Mouse (Mus musculus): ENCODE measurements around the gene Rplp1. TPM values are rescaled to one million over a fixed set of nuclear protein-coding genes. Genes with fewer than 3 reads are reported as not detected.

The Rplp1 gene
- polyA plus RNA-seq, 1 experiment from 2014 or later = 859 TPM

- 43% methylated on average over 11 of the region's 11 CpGs for WGBS
- H3K4me2 ChIP-seq (replicated peaks) = no peak overlapping the region
Observed at GRCm38 (mm10) chr9:61887661-61888379, 26.5 kb downstream of the Rplp1 start.

GRCm38 (mm10) chr9:61885964-61886363 is 28.4 kb downstream of the Rplp1 start:
- ATAC-seq (replicated peaks) = no peak
- no peaks in the 10 kb centered on the region for H3K27me3 ChIP-seq
- H3K27ac ChIP-seq (replicated peaks) = no peak overlapping the region
- H3K36me3 ChIP-seq = no peaks in the 10 kb centered on the region
- no peak overlapping the region for H3K4me2 ChIP-seq (replicated peaks)
- H3K9me3 ChIP-seq = no peaks in the 10 kb centered on the region
- H3K9ac ChIP-seq (replicated peaks) = no peak overlapping the region
- H3K4me3 ChIP-seq = no peak overlapping the region
- peaks cover 23% of the 10 kb centered on the region for H3K4me1 ChIP-seq
- 93% methylated on average over 7 of the region's 7 CpGs for WGBS

More at GRCm38 (mm10) chr9:61887661-61888379, 26.5 kb downstream of the Rplp1 start:
- Histone ChIP-seq H3K27me3 (no peaks in the 10 kb centered on the region), H3K36me3 (no peaks in the 10 kb centered on the region), H3K4me1 (peaks cover 23% of the 10 kb centered on the region), H3K9ac (replicated peaks) (no peak overlapping the region), H3K4me3 (no peak overlapping the region), H3K9me3 (no peaks in the 10 kb centered on the region), H3K27ac (replicated peaks) (no peak overlapping the region)
- 0 out of 2 replicates have a peak, but pooled peaks have one; percentile 53 for ATAC-seq (replicated peaks)

GRCm38 (mm10) chr9:61884936-61885335 is 29.4 kb downstream of the Rplp1 start:
- 51% methylated on average over 13 of the region's 13 CpGs for WGBS
- Histone ChIP-seq H3K27ac (replicated peaks) (peak overlapping the region; percentile 29; the same call in 1 of the 2 replicates), H3K4me3 (no peak overlapping the region), H3K4me2 (replicated peaks) (no peak overlapping the region), H3K36me3 (no peaks in the 10 kb centered on the region), H3K27me3 (no peaks in the 10 kb centered on the region), H3K9me3 (no peaks in the 10 kb centered on the region), H3K9ac (replicated peaks) (no peak overlapping the region), H3K4me1 (peaks cover 23% of the 10 kb centered on the region)
- ATAC-seq (replicated peaks) = no peak

- no peaks in the 10 kb centered on the region for H3K36me3 ChIP-seq
- no peak overlapping the region for H3K4me3 ChIP-seq
- H3K4me2 ChIP-seq (replicated peaks) = no peak overlapping the region
- 68% methylated on average over 7 of the region's 7 CpGs for WGBS
- no peaks in the 10 kb centered on the region for H3K27me3 ChIP-seq
- peak overlapping the region; percentile 29; the same call in 1 of the 2 replicates for H3K27ac ChIP-seq (replicated peaks)
- no peak overlapping the region for H3K9ac ChIP-seq (replicated peaks)
- H3K4me1 ChIP-seq = peaks cover 20% of the 10 kb centered on the region
- ATAC-seq (replicated peaks) = no peak
- H3K9me3 ChIP-seq = no peaks in the 10 kb centered on the region
Observed at GRCm38 (mm10) chr9:61884375-61884774, 30.0 kb downstream of the Rplp1 start.

GRCm38 (mm10) chr9:61882179-61882578 is 32.2 kb downstream of the Rplp1 start:
- ATAC-seq (replicated peaks) = no peak

GRCm38 (mm10) chr9:61878889-61879288 is 35.5 kb downstream of the Rplp1 start:
- Histone ChIP-seq H3K27ac (replicated peaks) (peak overlapping the region; percentile 59; the same call in 1 of the 2 replicates), H3K36me3 (no peaks in the 10 kb centered on the region), H3K4me1 (peaks cover 40% of the 10 kb centered on the region), H3K4me2 (replicated peaks) (no peak overlapping the region), H3K4me3 (no peak overlapping the region), H3K27me3 (no peaks in the 10 kb centered on the region), H3K9me3 (no peaks in the 10 kb centered on the region), H3K9ac (replicated peaks) (no peak overlapping the region)
- 16% methylated on average over 2 of the region's 2 CpGs for whole genome bisulfite sequencing
- 0 out of 2 replicates have a peak, but pooled peaks have one; percentile 42 for ATAC-seq (replicated peaks)

More at GRCm38 (mm10) chr9:61882179-61882578, 32.2 kb downstream of the Rplp1 start:
- Histone ChIP-seq H3K36me3 (no peaks in the 10 kb centered on the region), H3K9ac (replicated peaks) (no peak overlapping the region), H3K27ac (replicated peaks) (no peak overlapping the region), H3K4me2 (replicated peaks) (no peak overlapping the region), H3K9me3 (no peaks in the 10 kb centered on the region), H3K4me1 (peaks cover 29% of the 10 kb centered on the region), H3K27me3 (no peaks in the 10 kb centered on the region), H3K4me3 (no peak overlapping the region)
- 77% methylated on average over 3 of the region's 3 CpGs for WGBS

GRCm38 (mm10) chr9:61877373-61878112 is 36.8 kb downstream of the Rplp1 start:
- Histone ChIP-seq H3K4me3 (no peak overlapping the region), H3K4me2 (replicated peaks) (no peak overlapping the region), H3K36me3 (no peaks in the 10 kb centered on the region), H3K27me3 (no peaks in the 10 kb centered on the region), H3K4me1 (peaks cover 51% of the 10 kb centered on the region), H3K9me3 (no peaks in the 10 kb centered on the region), H3K9ac (replicated peaks) (no peak overlapping the region), H3K27ac (replicated peaks) (peak overlapping the region; percentile 59)
- no peak for ATAC-seq (replicated peaks)
- 4% methylated on average over 22 of the region's 22 CpGs for WGBS

- no peak overlapping the region for H3K4me2 ChIP-seq (replicated peaks)
- no peaks in the 10 kb centered on the region for H3K9me3 ChIP-seq
- peaks cover 58% of the 10 kb centered on the region for H3K4me1 ChIP-seq
- H3K36me3 ChIP-seq = no peaks in the 10 kb centered on the region
- H3K4me3 ChIP-seq = no peak overlapping the region
- no peak overlapping the region for H3K9ac ChIP-seq (replicated peaks)
- H3K27ac ChIP-seq (replicated peaks) = peak overlapping the region; percentile 91
- no peaks in the 10 kb centered on the region for H3K27me3 ChIP-seq
- ATAC-seq (replicated peaks) = no peak
- WGBS = 24% methylated on average over 8 of the region's 8 CpGs
Observed at GRCm38 (mm10) chr9:61873325-61873724, 41.0 kb downstream of the Rplp1 start.

- 9% methylated on average over 8 of the region's 8 CpGs for WGBS
- peaks cover 55% of the 10 kb centered on the region for H3K4me1 ChIP-seq
Observed at GRCm38 (mm10) chr9:61872246-61872941, 41.9 kb downstream of the Rplp1 start.

GRCm38 (mm10) chr9:61871839-61872238 is 42.5 kb downstream of the Rplp1 start:
- H3K27me3 ChIP-seq = no peaks in the 10 kb centered on the region
- no peak overlapping the region for H3K9ac ChIP-seq (replicated peaks)
- H3K9me3 ChIP-seq = no peaks in the 10 kb centered on the region
- no peak overlapping the region for H3K4me3 ChIP-seq
- 15% methylated on average over 6 of the region's 6 CpGs for WGBS
- no peaks in the 10 kb centered on the region for H3K36me3 ChIP-seq
- H3K27ac ChIP-seq (replicated peaks) = peak overlapping the region; percentile 91
- ATAC-seq (replicated peaks) = peak; percentile 53
- peaks cover 53% of the 10 kb centered on the region for H3K4me1 ChIP-seq
- no peak overlapping the region; the same call in 1 of the 2 replicates for H3K4me2 ChIP-seq (replicated peaks)

More at GRCm38 (mm10) chr9:61872246-61872941, 41.9 kb downstream of the Rplp1 start:
- H3K4me2 ChIP-seq (replicated peaks) = no peak overlapping the region; the same call in 1 of the 2 replicates
- H3K9ac ChIP-seq (replicated peaks) = no peak overlapping the region
- no peaks in the 10 kb centered on the region for H3K27me3 ChIP-seq
- no peaks in the 10 kb centered on the region for H3K9me3 ChIP-seq
- H3K27ac ChIP-seq (replicated peaks) = peak overlapping the region; percentile 91
- H3K36me3 ChIP-seq = no peaks in the 10 kb centered on the region
- ATAC-seq (replicated peaks) = peak; percentile 97
- no peak overlapping the region for H3K4me3 ChIP-seq

- Histone ChIP-seq H3K9me3 (no peaks in the 10 kb centered on the region), H3K36me3 (no peaks in the 10 kb centered on the region), H3K9ac (replicated peaks) (no peak overlapping the region)
Observed at GRCm38 (mm10) chr9:61867659-61868058, 46.7 kb downstream of the Rplp1 start.

More at GRCm38 (mm10) chr9:61867659-61868058, 46.7 kb downstream of the Rplp1 start:
- no peak overlapping the region for H3K4me3 ChIP-seq
- H3K27me3 ChIP-seq = no peaks in the 10 kb centered on the region
- H3K27ac ChIP-seq (replicated peaks) = peak overlapping the region; percentile 13; the same call in 1 of the 2 replicates
- ATAC-seq (replicated peaks) = no peak
- WGBS = 55% methylated on average over 11 of the region's 11 CpGs
- no peak overlapping the region for H3K4me2 ChIP-seq (replicated peaks)
- peaks cover 28% of the 10 kb centered on the region for H3K4me1 ChIP-seq
